ENCODE assay signal across 12 mouse cellular contexts in genomic region chr4:130275823-130276105, GRCm38 (mm10). TPM values are rescaled to one million over a fixed set of nuclear protein-coding genes. Genes with fewer than 3 reads are reported as not detected.
DNase-seq lines count a peak whose midpoint lies in the region; ATAC-seq and TF ChIP-seq lines count a peak whose summit lies in the region.
"Had no signal": no experiment of that assay in that cellular context is flagged by ENCODE, and none has a peak within 500 bp of the region (broad histone marks: within the 10 kb centered on the region; RNA-seq: fewer than 3 reads in every experiment).

No protein-coding gene starts in this region.

- 44% methylated on average over 5 of the region's 5 CpGs for WGBS in kidney, embryonic 16.5 days
- WGBS in forebrain, embryonic 10.5 days = 50% methylated on average over 5 of the region's 5 CpGs
- 58% methylated on average over 5 of the region's 5 CpGs for WGBS in intestine, postnatal 0 days
- 43% methylated on average over 5 of the region's 5 CpGs for WGBS in neural tube, embryonic 12.5 days

- H3K27ac ChIP-seq in kidney, embryonic 16.5 days (ENCODE audit: low read length) = no peak overlapping the region
- H3K27ac ChIP-seq in forebrain, embryonic 10.5 days = peak overlapping the region; percentile 97
- no peak overlapping the region for H3K27ac ChIP-seq in intestine, postnatal 0 days (ENCODE audit: low read depth, low read length)
- H3K27ac ChIP-seq in neural tube, embryonic 12.5 days = no peak overlapping the region

- H3K27me3 ChIP-seq in kidney, embryonic 16.5 days (ENCODE audit: insufficient read depth, low read length) = peaks cover 38% of the 10 kb centered on the region
- H3K27me3 ChIP-seq in forebrain, embryonic 10.5 days (ENCODE audit: poor library complexity, severe bottlenecking) = peaks cover 82% of the 10 kb centered on the region
- peaks cover 14% of the 10 kb centered on the region; the same call in 1 of the 2 replicates for H3K27me3 ChIP-seq in intestine, postnatal 0 days (replicated peaks; ENCODE audit: control insufficient read depth, insufficient read depth, low read length)
- H3K27me3 ChIP-seq in neural tube, embryonic 12.5 days (replicated peaks) = 0 out of 2 replicates have a peak, but pooled peaks cover 7% of the 10 kb centered on the region

- no peak for ATAC-seq in kidney, embryonic 16.5 days (ENCODE audit: low FRiP score, low TSS enrichment)
- ATAC-seq in intestine, postnatal 0 days = no peak
- ATAC-seq in neural tube, embryonic 12.5 days (ENCODE audit: low FRiP score, low read depth) = no peak
- no peak for ATAC-seq in megakaryocyte, adult 5-6 weeks (ENCODE audit: poor library complexity, severe bottlenecking)
- ATAC-seq: inflammation-experienced regulatory T-cells, adult 6 months had no signal

- H3K9me3 ChIP-seq in kidney, embryonic 16.5 days (ENCODE audit: low read length) = no peaks in the 10 kb centered on the region
- no peaks in the 10 kb centered on the region for H3K9me3 ChIP-seq in forebrain, embryonic 10.5 days
- no peaks in the 10 kb centered on the region for H3K9me3 ChIP-seq in intestine, postnatal 0 days (ENCODE audit: control insufficient read depth)
- H3K9me3 ChIP-seq in neural tube, embryonic 12.5 days = no peaks in the 10 kb centered on the region

- peak overlapping the region; percentile 65; the same call in 1 of the 2 replicates for H3K9ac ChIP-seq in kidney, embryonic 16.5 days (replicated peaks; ENCODE audit: low read length)
- no peak overlapping the region for H3K9ac ChIP-seq in intestine, postnatal 0 days (ENCODE audit: low read depth, low read length)
- H3K9ac ChIP-seq in neural tube, embryonic 12.5 days = peak overlapping the region; percentile 95

- H3K36me3 ChIP-seq in kidney, embryonic 16.5 days (ENCODE audit: insufficient read depth, low read length) = no peaks in the 10 kb centered on the region
- peaks cover 4% of the 10 kb centered on the region for H3K36me3 ChIP-seq in forebrain, embryonic 10.5 days (replicated peaks)
- H3K36me3 ChIP-seq in intestine, postnatal 0 days (ENCODE audit: control insufficient read depth, insufficient read depth) = no peaks in the 10 kb centered on the region
- no peaks in the 10 kb centered on the region for H3K36me3 ChIP-seq in neural tube, embryonic 12.5 days

- H3K4me2 ChIP-seq in kidney, embryonic 16.5 days (replicated peaks; ENCODE audit: low read depth, low read length) = peak overlapping the region; percentile 98
- H3K4me2 ChIP-seq in intestine, postnatal 0 days (replicated peaks; ENCODE audit: low read depth) = peak overlapping the region; percentile 96
- H3K4me2 ChIP-seq in neural tube, embryonic 12.5 days (replicated peaks) = peak overlapping the region; percentile 84

- TF ChIP-seq CTCF in intestine, postnatal 0 days (IDR thresholded peaks at IDR 0.05; ENCODE audit: low read depth) = no peak

- H3K4me3 ChIP-seq in kidney, embryonic 16.5 days (ENCODE audit: low read length) = peak overlapping the region; percentile 65
- H3K4me3 ChIP-seq in forebrain, embryonic 10.5 days = peak overlapping the region; percentile 81
- H3K4me3 ChIP-seq in intestine, postnatal 0 days (ENCODE audit: low read depth, low read length) = peak overlapping the region; percentile 63
- peak overlapping the region; percentile 80 for H3K4me3 ChIP-seq in neural tube, embryonic 12.5 days

- no peak for DNase-seq in kidney, postnatal 14 days
- no peak for DNase-seq in forebrain, embryonic 10.5 days (ENCODE audit: extremely low spot score, low spot score)
- DNase-seq in adrenal gland, postnatal 25 days = no peak
- DNase-seq in frontal cortex, postnatal 36 days (ENCODE audit: low spot score in 2 of 2) = no peak
- DNase-seq: spleen, adult 18-20 months had no signal

- H3K4me1 ChIP-seq in kidney, embryonic 16.5 days (ENCODE audit: insufficient read depth, low read length) = peaks cover 18% of the 10 kb centered on the region; the same call in 1 of the 2 replicates
- H3K4me1 ChIP-seq in forebrain, embryonic 10.5 days = peaks cover 44% of the 10 kb centered on the region
- H3K4me1 ChIP-seq in intestine, postnatal 0 days (replicated peaks; ENCODE audit: control insufficient read depth, insufficient read depth, low read length) = peaks cover 3% of the 10 kb centered on the region; the same call in 1 of the 2 replicates
- H3K4me1 ChIP-seq in neural tube, embryonic 12.5 days = peaks cover 14% of the 10 kb centered on the region

RNA-seq across cellular contexts. Expression of gene Serinc2, which starts 3.2 kb away (rescaled TPM):
- polyA plus RNA-seq in kidney, embryonic 16.5 days (2015; fragmentation: Nextera tagmentation; extraction: Ambion mirVana) = 58.6 and 65.0 TPM in 2 replicates
- 53.3 and 63.2 TPM in 2 replicates for polyA plus RNA-seq in forebrain, embryonic 10.5 days (2016; fragmentation: Nextera tagmentation; extraction: Ambion mirVana)
- 21.5 and 26.1 TPM in 2 replicates for polyA plus RNA-seq in intestine, postnatal 0 days (2015; fragmentation: Nextera tagmentation; extraction: Ambion mirVana)
- polyA plus RNA-seq in neural tube, embryonic 12.5 days (2016; fragmentation: Nextera tagmentation; extraction: Ambion mirVana) = 61.3 and 71.6 TPM in 2 replicates
- total RNA-seq in adrenal gland, postnatal 25 days (2021) = 0.85 and 0.90 TPM in 2 replicates
- 0.16 and 0.27 TPM in 2 replicates for total RNA-seq in megakaryocyte, adult 5-6 weeks (2015)
- total RNA-seq in megakaryocyte, adult 5-6 weeks (2017) = not detected in 2 replicates
- total RNA-seq: megakaryocyte progenitor cell, adult 5-6 weeks had no signal
- polyA plus RNA-seq: erythroblast, embryonic 14.5 days had no signal

RNA-seq across cellular contexts. Expression of gene Fabp3, which starts 32.6 kb away (rescaled TPM):
- 136 and 161 TPM in 2 replicates for polyA plus RNA-seq in kidney, embryonic 16.5 days (2015; fragmentation: Nextera tagmentation; extraction: Ambion mirVana)
- polyA plus RNA-seq in forebrain, embryonic 10.5 days (2016; fragmentation: Nextera tagmentation; extraction: Ambion mirVana) = 16.2 and 18.8 TPM in 2 replicates
- 5.0 and 7.1 TPM in 2 replicates for polyA plus RNA-seq in intestine, postnatal 0 days (2015; fragmentation: Nextera tagmentation; extraction: Ambion mirVana)
- 49.1 and 54.7 TPM in 2 replicates for polyA plus RNA-seq in neural tube, embryonic 12.5 days (2016; fragmentation: Nextera tagmentation; extraction: Ambion mirVana)
- 44.7 and 45.0 TPM in 2 replicates for total RNA-seq in adrenal gland, postnatal 25 days (2021)
- not detected in 2 replicates for total RNA-seq in megakaryocyte, adult 5-6 weeks (2015)
- total RNA-seq in megakaryocyte, adult 5-6 weeks (2017) = 0.28 and 0.33 TPM in 2 replicates
- total RNA-seq: megakaryocyte progenitor cell, adult 5-6 weeks had no signal
- polyA plus RNA-seq: erythroblast, embryonic 14.5 days had no signal

RNA-seq across cellular contexts. Expression of gene Gm10570, which starts 32.7 kb away (rescaled TPM):
- polyA plus RNA-seq in kidney, embryonic 16.5 days (2015; fragmentation: Nextera tagmentation; extraction: Ambion mirVana) = 0.57 TPM in 1 of 2 replicates, not detected in the other
- not detected in 2 replicates for polyA plus RNA-seq in forebrain, embryonic 10.5 days (2016; fragmentation: Nextera tagmentation; extraction: Ambion mirVana)
- not detected in 2 replicates for polyA plus RNA-seq in intestine, postnatal 0 days (2015; fragmentation: Nextera tagmentation; extraction: Ambion mirVana)
- 0.59 TPM in 1 of 2 replicates, not detected in the other for polyA plus RNA-seq in neural tube, embryonic 12.5 days (2016; fragmentation: Nextera tagmentation; extraction: Ambion mirVana)
- total RNA-seq in adrenal gland, postnatal 25 days (2021) = not detected in 2 replicates
- total RNA-seq in megakaryocyte, adult 5-6 weeks (2015) = not detected in 2 replicates
- total RNA-seq in megakaryocyte, adult 5-6 weeks (2017) = not detected in 2 replicates
- total RNA-seq: megakaryocyte progenitor cell, adult 5-6 weeks had no signal
- polyA plus RNA-seq: erythroblast, embryonic 14.5 days; inflammation-experienced regulatory T-cells, adult 6 months had no signal

RNA-seq across cellular contexts. Expression of gene Gm853, which starts 53.6 kb away (rescaled TPM):
- polyA plus RNA-seq in kidney, embryonic 16.5 days (2015; fragmentation: Nextera tagmentation; extraction: Ambion mirVana) = 1.2 and 2.6 TPM in 2 replicates
- polyA plus RNA-seq in forebrain, embryonic 10.5 days (2016; fragmentation: Nextera tagmentation; extraction: Ambion mirVana) = not detected in 2 replicates
- polyA plus RNA-seq in intestine, postnatal 0 days (2015; fragmentation: Nextera tagmentation; extraction: Ambion mirVana) = not detected in 2 replicates
- polyA plus RNA-seq in neural tube, embryonic 12.5 days (2016; fragmentation: Nextera tagmentation; extraction: Ambion mirVana) = not detected in 2 replicates
- total RNA-seq in adrenal gland, postnatal 25 days (2021) = not detected in 2 replicates
- total RNA-seq in megakaryocyte, adult 5-6 weeks (2015) = not detected in 2 replicates
- not detected in 2 replicates for total RNA-seq in megakaryocyte, adult 5-6 weeks (2017)
- total RNA-seq: megakaryocyte progenitor cell, adult 5-6 weeks had no signal
- polyA plus RNA-seq: erythroblast, embryonic 14.5 days; inflammation-experienced regulatory T-cells, adult 6 months had no signal
